Mouse (Mus musculus): ENCODE measurements around the gene Wscd2. TPM values are rescaled to one million over a fixed set of nuclear protein-coding genes. Genes with fewer than 3 reads are reported as not detected.

The Wscd2 gene
- total and polyA plus RNA-seq, 3 experiments: 0.26 to 1.5 (median 0.34) TPM

- no peak for DNase-seq
Measured at GRCm38 (mm10) chr5:113541196-113541595, 51.1 kb downstream of the Wscd2 start.

GRCm38 (mm10) chr5:113542885-113543476 lies 52.8 kb downstream of the Wscd2 start:
- WGBS: 33% methylated on average over 10 of the region's 10 CpGs
- H3K4me1 ChIP-seq (ENCODE audit: control insufficient read depth, insufficient read depth, low read length): no peaks in the 10 kb centered on the region
- no peak for DNase-seq
- H3K27ac ChIP-seq: no peak overlapping the region
- intact Hi-C loops (cut with DNase I): loop anchor here (10.0 kb wide), 1 partner anchor 178 kb away; no protein-coding TSS in a partner anchor
- H3K4me3 ChIP-seq: no peak overlapping the region
- H3K79me2 ChIP-seq (replicated peaks; ENCODE audit: control insufficient read depth, insufficient read depth, low read length): no peaks in the 10 kb centered on the region
- TF ChIP-seq CTCF (IDR thresholded peaks at IDR 0.05) (no peak), POLR2A (IDR thresholded peaks at IDR 0.05; ENCODE audit: insufficient read depth, low read depth, low read length) (no peak), EP300 (IDR thresholded peaks at IDR 0.05; ENCODE audit: insufficient read depth, low read depth, low read length) (no peak)
- peaks cover 5% of the 10 kb centered on the region; the same call in 1 of the 2 replicates for H3K27me3 ChIP-seq (ENCODE audit: control insufficient read depth, insufficient read depth, low read length)
- no peaks in the 10 kb centered on the region for H3K36me3 ChIP-seq (ENCODE audit: control insufficient read depth, insufficient read depth, low read length)
- H3K9ac ChIP-seq (ENCODE audit: low read depth, low read length): no peak overlapping the region

More at GRCm38 (mm10) chr5:113541196-113541595, 51.1 kb downstream of the Wscd2 start:
- no peaks in the 10 kb centered on the region for H3K4me1 ChIP-seq (ENCODE audit: control insufficient read depth, insufficient read depth, low read length)
- H3K36me3 ChIP-seq (ENCODE audit: control insufficient read depth, insufficient read depth, low read length): no peaks in the 10 kb centered on the region
- peaks cover 3% of the 10 kb centered on the region; the same call in 1 of the 2 replicates for H3K27me3 ChIP-seq (ENCODE audit: control insufficient read depth, insufficient read depth, low read length)
- no peak overlapping the region for H3K9ac ChIP-seq (ENCODE audit: low read depth, low read length)
- H3K79me2 ChIP-seq (replicated peaks; ENCODE audit: control insufficient read depth, insufficient read depth, low read length): no peaks in the 10 kb centered on the region
- H3K4me3 ChIP-seq: no peak overlapping the region
- no peak overlapping the region for H3K27ac ChIP-seq
- intact Hi-C loops (cut with DNase I): loop anchor here (10.0 kb wide), 1 partner anchor 176 kb away; no protein-coding TSS in a partner anchor
- WGBS: 53% methylated on average over 5 of the region's 5 CpGs
- TF ChIP-seq EP300 (IDR thresholded peaks at IDR 0.05; ENCODE audit: insufficient read depth, low read depth, low read length) (no peak), POLR2A (IDR thresholded peaks at IDR 0.05; ENCODE audit: insufficient read depth, low read depth, low read length) (no peak), CTCF (IDR thresholded peaks at IDR 0.05) (no peak)

- 52% methylated on average over 14 of the region's 14 CpGs for WGBS
- H3K4me1 ChIP-seq (ENCODE audit: control insufficient read depth, insufficient read depth, low read length): no peaks in the 10 kb centered on the region
- H3K27ac ChIP-seq: no peak overlapping the region
- H3K36me3 ChIP-seq (ENCODE audit: control insufficient read depth, insufficient read depth, low read length): no peaks in the 10 kb centered on the region
- H3K9ac ChIP-seq (ENCODE audit: low read depth, low read length): no peak overlapping the region
- peak; percentile 46 to 51 for DNase-seq
- TF ChIP-seq POLR2A (IDR thresholded peaks at IDR 0.05; ENCODE audit: insufficient read depth, low read depth, low read length) (no peak), CTCF (IDR thresholded peaks at IDR 0.05) (peak; percentile 72)
- intact Hi-C loops (cut with DNase I): loop anchor here (10.0 kb wide), 1 partner anchor 183 kb away; no protein-coding TSS in a partner anchor
- H3K27me3 ChIP-seq (ENCODE audit: control insufficient read depth, insufficient read depth, low read length): peaks cover 8% of the 10 kb centered on the region; the same call in 1 of the 2 replicates
- no peaks in the 10 kb centered on the region for H3K79me2 ChIP-seq (replicated peaks; ENCODE audit: control insufficient read depth, insufficient read depth, low read length)
- H3K4me3 ChIP-seq: no peak overlapping the region
Measured at GRCm38 (mm10) chr5:113547949-113548700, 58.0 kb downstream of the Wscd2 start.

DNA sequence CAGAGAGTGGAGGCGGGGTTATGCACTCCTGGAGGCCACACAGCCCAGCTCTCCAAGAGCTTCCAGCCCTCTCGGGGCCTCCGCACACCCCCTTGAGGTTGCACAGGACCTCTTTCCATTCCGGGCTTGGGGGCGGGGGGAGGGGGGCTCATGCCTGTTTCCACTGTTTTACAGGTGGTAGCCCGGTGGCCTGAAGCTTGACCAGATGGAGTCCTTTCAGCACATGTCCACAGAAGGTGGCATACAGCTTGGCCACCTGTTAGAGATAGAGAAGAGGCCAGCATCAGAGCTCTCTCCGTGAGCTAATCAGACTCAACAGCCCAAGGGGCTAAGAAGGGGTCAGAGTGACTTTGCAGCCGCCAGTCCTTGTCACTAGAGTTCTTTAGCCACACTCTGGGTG lies 60.1 kb downstream of the Wscd2 start:
- H3K36me3 ChIP-seq (ENCODE audit: control insufficient read depth, insufficient read depth, low read length): no peaks in the 10 kb centered on the region
- H3K4me1 ChIP-seq (ENCODE audit: control insufficient read depth, insufficient read depth, low read length): peaks cover 3% of the 10 kb centered on the region; the same call in 1 of the 2 replicates
- TF ChIP-seq CTCF (IDR thresholded peaks at IDR 0.05) (no peak), POLR2A (IDR thresholded peaks at IDR 0.05; ENCODE audit: insufficient read depth, low read depth, low read length) (no peak), EP300 (IDR thresholded peaks at IDR 0.05; ENCODE audit: insufficient read depth, low read depth, low read length) (no peak)
- no peak overlapping the region for H3K4me3 ChIP-seq
- no peak overlapping the region for H3K9ac ChIP-seq (ENCODE audit: low read depth, low read length)
- H3K79me2 ChIP-seq (replicated peaks; ENCODE audit: control insufficient read depth, insufficient read depth, low read length): no peaks in the 10 kb centered on the region
- 0 out of 2 replicates have a peak, but pooled peaks cover 6% of the 10 kb centered on the region for H3K27me3 ChIP-seq (ENCODE audit: control insufficient read depth, insufficient read depth, low read length)
- H3K27ac ChIP-seq: no peak overlapping the region
- intact Hi-C loops (cut with DNase I): no loop called here
- DNase-seq: no peak
- 58% methylated on average over 8 of the region's 8 CpGs for WGBS

DNA sequence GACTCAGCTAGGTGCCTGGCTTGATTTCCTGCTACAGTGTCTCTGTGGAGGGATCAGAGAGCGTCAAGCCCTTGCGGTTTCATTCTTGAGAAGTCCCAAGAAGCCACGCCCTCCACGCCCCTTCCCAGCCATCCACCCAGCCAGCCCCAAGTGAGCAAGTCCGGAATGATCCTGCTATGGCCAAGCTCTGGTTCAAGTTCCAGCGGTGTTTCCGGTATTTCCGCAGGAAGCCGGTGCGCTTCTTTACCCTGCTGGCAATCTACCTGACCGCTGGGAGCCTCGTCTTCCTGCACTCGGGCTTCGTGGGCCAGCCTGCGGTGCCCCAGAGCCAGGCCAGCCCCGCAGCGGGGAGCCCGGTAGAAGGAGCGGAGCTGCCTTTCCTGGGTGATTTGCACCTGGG lies 60.6 kb downstream of the Wscd2 start:
- H3K36me3 ChIP-seq (ENCODE audit: control insufficient read depth, insufficient read depth, low read length): no peaks in the 10 kb centered on the region
- no peaks in the 10 kb centered on the region for H3K79me2 ChIP-seq (replicated peaks; ENCODE audit: control insufficient read depth, insufficient read depth, low read length)
- H3K27me3 ChIP-seq (ENCODE audit: control insufficient read depth, insufficient read depth, low read length): 0 out of 2 replicates have a peak, but pooled peaks cover 6% of the 10 kb centered on the region
- WGBS: 36% methylated on average over 19 of the region's 19 CpGs
- no peak overlapping the region for H3K27ac ChIP-seq
- DNase-seq: no peak
- TF ChIP-seq EP300 (IDR thresholded peaks at IDR 0.05; ENCODE audit: insufficient read depth, low read depth, low read length) (no peak), CTCF (IDR thresholded peaks at IDR 0.05) (no peak), POLR2A (IDR thresholded peaks at IDR 0.05; ENCODE audit: insufficient read depth, low read depth, low read length) (no peak)
- H3K4me1 ChIP-seq (ENCODE audit: control insufficient read depth, insufficient read depth, low read length): peaks cover 3% of the 10 kb centered on the region; the same call in 1 of the 2 replicates
- no peak overlapping the region for H3K4me3 ChIP-seq
- no peak overlapping the region for H3K9ac ChIP-seq (ENCODE audit: low read depth, low read length)
- intact Hi-C loops (cut with DNase I): no loop called here

Data from heart, adult 2 months (tissue).